Mouse (Mus musculus): ENCODE measurements at regions not wholly inside any gene's neighbourhood (a gene's known extent, or its start where the extent isn't known, plus 50 kb on each side); places are given as distances from the start of the nearest gene placed in this dataset.

- no peak for DNase-seq (ENCODE audit: extremely low read depth)
- no peaks in the 10 kb centered on the region for H3K9me3 ChIP-seq (replicated peaks; ENCODE audit: low read length)
- H3K79me2 ChIP-seq (replicated peaks; ENCODE audit: control insufficient read depth, extremely low read depth, insufficient read depth, poor library complexity, severe bottlenecking): no peaks in the 10 kb centered on the region
- H3K4me3 ChIP-seq (replicated peaks in 1 of 3; ENCODE audit: low read depth in 2 of 3, low read length in 2 of 3, poor library complexity in 1 of 3): no peak overlapping the region
- H3K9ac ChIP-seq (ENCODE audit: insufficient read depth, low read depth): no peak overlapping the region
- dilution Hi-C loops (cut with MboI; ENCODE audit: extremely low pct_ligation_motif_present, extremely low pct_unique_long_range_greater_than_20kb, low sequenced_read_pairs): no loop called here
- H3K4me1 ChIP-seq (ENCODE audit: control insufficient read depth in 1 of 2, insufficient read depth in 2 of 2): no peaks in the 10 kb centered on the region
- H3K27ac ChIP-seq (ENCODE audit: insufficient read depth, low read depth): no peak overlapping the region
- no peaks in the 10 kb centered on the region for H3K27me3 ChIP-seq (replicated peaks)
- in situ Hi-C loops (cut with MboI; ENCODE audit: low pct_ligation_motif_present, low pct_unique_long_range_greater_than_20kb, low sequenced_read_pairs): no loop called here
- H3K36me3 ChIP-seq (replicated peaks in 1 of 2; ENCODE audit: control insufficient read depth in 1 of 2, insufficient read depth in 1 of 2, low read length in 1 of 2): no peaks in the 10 kb centered on the region
- H3K4me2 ChIP-seq (ENCODE audit: insufficient read depth, low read depth, poor library complexity, severe bottlenecking): no peak overlapping the region
- no peak for TF ChIP-seq POLR2AphosphoS2 (IDR thresholded peaks at IDR 0.05; ENCODE audit: low read depth, low read length)
- no peak for TF ChIP-seq NELFE (IDR thresholded peaks at IDR 0.05; ENCODE audit: low read depth, low read length)
- TF ChIP-seq E2F4 (IDR thresholded peaks at IDR 0.05; ENCODE audit: insufficient replicate concordance, low read depth, low read length): no peak
- TF ChIP-seq GABPA (IDR thresholded peaks at IDR 0.05; ENCODE audit: insufficient replicate concordance, low read depth, low read length): no peak
Observed at GRCm38 (mm10) chr13:28663459-28663858, 290.1 kb downstream of the Sox4 start.

DNA sequence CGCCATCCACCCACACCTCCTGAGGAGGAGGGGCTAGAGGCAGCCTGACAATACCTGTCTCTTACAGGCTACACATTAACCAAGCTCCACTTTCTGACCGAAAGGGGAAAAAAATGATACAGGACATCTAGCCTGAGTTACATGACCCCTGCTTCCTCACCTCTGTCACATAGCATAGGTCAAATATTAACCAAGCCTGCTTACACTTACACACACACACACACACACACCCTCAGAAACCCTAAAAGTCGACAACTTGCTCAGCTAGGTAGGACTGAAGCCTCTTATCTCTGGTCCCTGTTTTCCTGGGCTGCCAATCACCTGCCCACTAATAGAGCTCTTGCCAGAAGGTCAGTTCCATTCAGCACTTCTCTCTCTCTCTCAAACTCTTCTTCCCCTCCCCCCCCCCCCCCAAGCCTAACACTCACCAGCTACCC is 291.2 kb downstream of the Sox4 start:
- dilution Hi-C loops (cut with MboI; ENCODE audit: extremely low pct_ligation_motif_present, extremely low pct_unique_long_range_greater_than_20kb, low sequenced_read_pairs): no loop called here
- no peak overlapping the region for H3K9ac ChIP-seq (ENCODE audit: insufficient read depth, low read depth)

DNA sequence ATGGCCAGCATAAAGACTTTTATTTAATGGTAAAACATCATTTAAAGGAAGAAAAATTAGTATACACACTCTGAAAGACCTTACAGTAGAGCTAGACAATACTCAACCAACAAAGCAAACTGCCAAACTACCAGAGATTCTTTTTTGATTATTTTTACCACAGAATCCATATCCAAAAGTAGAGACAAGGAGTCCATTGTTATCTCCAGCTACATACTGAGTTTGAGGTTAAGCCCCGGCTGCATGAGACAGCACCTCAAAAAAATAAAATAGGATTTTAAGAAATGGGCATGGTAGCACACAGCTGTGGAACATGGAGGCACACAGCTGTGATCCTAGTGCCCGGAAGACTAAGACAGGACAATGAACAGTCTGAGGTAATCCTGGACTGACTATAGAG is 293.4 kb downstream of the Sox4 start:
- Histone ChIP-seq H3K27ac (ENCODE audit: insufficient read depth, low read depth) (no peak overlapping the region), H3K36me3 (replicated peaks in 1 of 2; ENCODE audit: control insufficient read depth in 1 of 2, insufficient read depth in 1 of 2, low read length in 1 of 2) (no peaks in the 10 kb centered on the region), H3K79me2 (replicated peaks; ENCODE audit: control insufficient read depth, extremely low read depth, insufficient read depth, poor library complexity, severe bottlenecking) (no peaks in the 10 kb centered on the region), H3K9ac (ENCODE audit: insufficient read depth, low read depth) (no peak overlapping the region), H3K27me3 (replicated peaks) (no peaks in the 10 kb centered on the region), H3K9me3 (replicated peaks; ENCODE audit: low read length) (no peaks in the 10 kb centered on the region), H3K4me2 (ENCODE audit: insufficient read depth, low read depth, poor library complexity, severe bottlenecking) (no peak overlapping the region), H3K4me3 (replicated peaks in 1 of 3; ENCODE audit: low read depth in 2 of 3, low read length in 2 of 3, poor library complexity in 1 of 3) (no peak overlapping the region), H3K4me1 (ENCODE audit: control insufficient read depth in 1 of 2, insufficient read depth in 2 of 2) (no peaks in the 10 kb centered on the region)
- dilution Hi-C loops (cut with MboI; ENCODE audit: extremely low pct_ligation_motif_present, extremely low pct_unique_long_range_greater_than_20kb, low sequenced_read_pairs) (no loop called here), in situ Hi-C loops (cut with MboI; ENCODE audit: low pct_ligation_motif_present, low pct_unique_long_range_greater_than_20kb, low sequenced_read_pairs) (no loop called here)
- DNase-seq (ENCODE audit: extremely low read depth): no peak
- no peak for TF ChIP-seq RAD21 (IDR thresholded peaks at IDR 0.05; ENCODE audit: low read depth, low read length)
- no peak for TF ChIP-seq TCF12 (IDR thresholded peaks at IDR 0.05; ENCODE audit: low read depth, low read length)
- no peak for TF ChIP-seq JUND (conservative IDR thresholded peaks at IDR 0.05; ENCODE audit: low read depth, low read length)
- no peak for TF ChIP-seq UBTF (IDR thresholded peaks at IDR 0.05; ENCODE audit: low read depth, low read length)
- TF ChIP-seq USF2 (conservative IDR thresholded peaks at IDR 0.05; ENCODE audit: low read depth, low read length): no peak
- TF ChIP-seq CHD1 (IDR thresholded peaks at IDR 0.05; ENCODE audit: low read depth, low read length): no peak
- no peak for TF ChIP-seq ZNF384 (IDR thresholded peaks at IDR 0.05; ENCODE audit: low read depth, low read length)
- TF ChIP-seq TBP (conservative IDR thresholded peaks at IDR 0.05; ENCODE audit: low read depth, low read length): no peak
- no peak for TF ChIP-seq RCOR1 (conservative IDR thresholded peaks at IDR 0.05; ENCODE audit: low read depth, low read length)
- no peak for TF ChIP-seq CHD2 (IDR thresholded peaks at IDR 0.05; ENCODE audit: low read length)
- TF ChIP-seq ZKSCAN1 (IDR thresholded peaks at IDR 0.05; ENCODE audit: borderline replicate concordance, low read depth, low read length): no peak

More for the DNA sequence above, 291.2 kb downstream of the Sox4 start:
- TF ChIP-seq POLR2A (IDR thresholded peaks at IDR 0.05; ENCODE audit: low read depth, low read length) (no peak), SIN3A (IDR thresholded peaks at IDR 0.05; ENCODE audit: low read length) (no peak), HCFC1 (IDR thresholded peaks at IDR 0.05; ENCODE audit: low read depth, low read length) (no peak), ETS1 (conservative IDR thresholded peaks at IDR 0.05; ENCODE audit: low read depth, low read length) (no peak), E2F4 (IDR thresholded peaks at IDR 0.05; ENCODE audit: insufficient replicate concordance, low read depth, low read length) (no peak), POLR2AphosphoS2 (IDR thresholded peaks at IDR 0.05; ENCODE audit: low read depth, low read length) (no peak), MYC (IDR thresholded peaks at IDR 0.05; ENCODE audit: low read depth, low read length) (no peak), CTCF (conservative IDR thresholded peaks at IDR 0.05 in 1 of 2, IDR thresholded peaks at IDR 0.05 in 1 of 2; ENCODE audit: low read depth in 2 of 2, low read length in 2 of 2) (no peak)
- H3K4me3 ChIP-seq (replicated peaks in 1 of 3; ENCODE audit: low read depth in 2 of 3, low read length in 2 of 3, poor library complexity in 1 of 3): no peak overlapping the region
- H3K4me1 ChIP-seq (ENCODE audit: control insufficient read depth in 1 of 2, insufficient read depth in 2 of 2): no peaks in the 10 kb centered on the region
- no peak for DNase-seq (ENCODE audit: extremely low read depth)
- no peaks in the 10 kb centered on the region for H3K36me3 ChIP-seq (replicated peaks in 1 of 2; ENCODE audit: control insufficient read depth in 1 of 2, insufficient read depth in 1 of 2, low read length in 1 of 2)
- in situ Hi-C loops (cut with MboI; ENCODE audit: low pct_ligation_motif_present, low pct_unique_long_range_greater_than_20kb, low sequenced_read_pairs): no loop called here
- H3K4me2 ChIP-seq (ENCODE audit: insufficient read depth, low read depth, poor library complexity, severe bottlenecking): no peak overlapping the region
- no peak overlapping the region for H3K27ac ChIP-seq (ENCODE audit: insufficient read depth, low read depth)
- H3K79me2 ChIP-seq (replicated peaks; ENCODE audit: control insufficient read depth, extremely low read depth, insufficient read depth, poor library complexity, severe bottlenecking): no peaks in the 10 kb centered on the region
- no peaks in the 10 kb centered on the region for H3K9me3 ChIP-seq (replicated peaks; ENCODE audit: low read length)
- H3K27me3 ChIP-seq (replicated peaks): no peaks in the 10 kb centered on the region

Measured in CH12.LX (cell line).